Mouse (Mus musculus): ENCODE data around the gene Gif. TPM values are rescaled to one million over a fixed set of nuclear protein-coding genes. Genes with fewer than 3 reads are reported as not detected.

Gif gene
- polyA plus RNA-seq, 1 experiment from 2014 or later, result not detected

DNA sequence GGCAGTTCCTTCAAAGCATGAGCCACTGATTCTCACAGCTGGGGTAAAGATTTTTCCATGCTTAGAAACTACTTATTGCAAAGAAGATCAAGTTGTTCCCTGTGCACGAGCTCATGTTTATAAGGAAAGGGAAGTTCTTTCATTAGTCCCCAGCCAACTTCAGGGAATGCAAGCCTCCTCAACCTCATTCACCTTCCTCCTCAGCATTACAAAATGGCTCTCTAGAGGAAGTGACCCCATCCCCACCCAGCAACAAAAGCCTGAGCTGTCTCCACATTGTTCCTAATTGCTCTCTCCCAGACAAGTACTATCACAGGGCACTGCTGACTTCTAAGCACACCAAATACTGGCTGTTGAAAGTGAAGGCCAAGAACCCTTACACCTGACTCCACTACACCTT, 57.1 kb downstream of the Gif start:
- Histone ChIP-seq H3K27ac (no peak overlapping the region), H3K4me2 (replicated peaks) (no peak overlapping the region), H3K36me3 (no peaks in the 10 kb centered on the region), H3K9me3 (no peaks in the 10 kb centered on the region), H3K4me3 (replicated peaks) (no peak overlapping the region), H3K27me3 (no peaks in the 10 kb centered on the region), H3K9ac (replicated peaks) (no peak overlapping the region), H3K4me1 (replicated peaks) (no peaks in the 10 kb centered on the region)
- no peak for ATAC-seq
- 57% methylated on average over 1 of the region's 1 CpGs for WGBS

DNA sequence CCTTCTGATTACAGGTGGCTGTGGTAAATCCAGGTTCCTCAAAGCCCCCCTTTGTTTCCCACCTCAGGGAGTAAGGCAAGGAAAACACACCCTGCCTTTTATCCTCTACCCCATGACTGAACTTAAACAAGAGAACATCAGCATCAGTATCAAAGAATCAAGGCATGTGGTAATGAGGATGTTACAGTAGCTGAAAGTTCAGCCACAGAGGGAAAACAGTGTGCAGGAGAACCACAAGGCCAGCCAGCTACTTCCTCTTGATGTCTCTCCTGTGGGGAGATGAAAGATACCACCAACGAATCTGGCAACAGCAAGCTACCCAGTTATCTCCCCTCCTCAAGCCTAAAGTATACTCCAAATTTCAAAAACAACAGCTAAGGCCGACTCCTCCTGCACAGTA, 59.9 kb downstream of the Gif start:
- no peak overlapping the region for H3K27ac ChIP-seq
- H3K27me3 ChIP-seq, result no peaks in the 10 kb centered on the region
- H3K4me2 ChIP-seq (replicated peaks), result no peak overlapping the region
- H3K4me3 ChIP-seq (replicated peaks), result no peak overlapping the region
- H3K9me3 ChIP-seq, result no peaks in the 10 kb centered on the region
- no peak overlapping the region for H3K9ac ChIP-seq (replicated peaks)
- ATAC-seq, result no peak
- 67% methylated on average over 2 of the region's 2 CpGs for WGBS
- H3K36me3 ChIP-seq, result no peaks in the 10 kb centered on the region
- H3K4me1 ChIP-seq (replicated peaks), result peaks cover 19% of the 10 kb centered on the region

DNA sequence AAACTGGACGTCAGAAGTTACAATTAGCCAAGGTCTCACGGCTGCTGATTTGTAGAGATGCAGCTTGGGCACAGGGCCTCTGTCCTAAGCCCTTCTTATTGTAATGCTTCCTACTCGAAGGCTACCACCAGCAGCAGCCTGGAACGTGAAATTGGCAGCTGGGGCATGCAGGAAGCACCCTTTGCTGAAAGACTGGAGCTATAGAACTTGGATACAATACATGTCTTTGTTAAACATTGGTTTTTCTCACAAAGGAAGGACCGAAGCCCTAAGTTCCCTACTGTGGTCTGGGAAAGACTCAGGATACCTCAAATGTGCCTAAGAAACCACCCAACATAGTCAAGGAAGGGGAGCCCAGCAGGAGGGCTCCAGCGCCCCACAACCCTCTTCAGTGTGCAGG, 60.5 kb downstream of the Gif start:
- no peak overlapping the region for H3K9ac ChIP-seq (replicated peaks)
- H3K4me2 ChIP-seq (replicated peaks), result no peak overlapping the region
- no peak overlapping the region for H3K4me3 ChIP-seq (replicated peaks)
- no peaks in the 10 kb centered on the region for H3K9me3 ChIP-seq
- no peak for ATAC-seq
- H3K36me3 ChIP-seq, result no peaks in the 10 kb centered on the region
- no peak overlapping the region for H3K27ac ChIP-seq
- peaks cover 25% of the 10 kb centered on the region for H3K4me1 ChIP-seq (replicated peaks)
- no peaks in the 10 kb centered on the region for H3K27me3 ChIP-seq
- WGBS, result 24% methylated on average over 6 of the region's 6 CpGs

DNA sequence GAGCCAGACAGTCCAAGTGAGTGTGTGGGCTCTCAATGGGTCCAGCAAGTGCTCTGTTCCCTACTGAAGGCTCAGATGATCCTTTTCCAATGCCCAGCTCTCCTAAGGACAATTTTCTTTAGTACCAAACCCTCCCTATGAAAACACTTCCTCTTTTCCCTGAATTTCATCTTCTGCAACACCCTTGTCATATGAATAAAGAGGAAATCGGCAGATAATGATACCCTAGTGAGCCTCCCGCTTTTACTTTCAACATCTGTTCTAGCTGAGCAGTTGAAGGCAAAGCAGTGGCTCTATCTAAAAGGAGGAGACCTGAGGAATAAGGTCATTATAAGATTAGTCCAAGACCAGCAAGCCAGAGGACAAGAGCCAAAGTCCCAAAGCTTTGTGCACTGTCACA, 61.1 kb downstream of the Gif start:
- no peak overlapping the region for H3K9ac ChIP-seq (replicated peaks)
- 87% methylated on average over 2 of the region's 2 CpGs for WGBS
- no peaks in the 10 kb centered on the region for H3K9me3 ChIP-seq
- no peaks in the 10 kb centered on the region for H3K27me3 ChIP-seq
- no peak overlapping the region for H3K4me3 ChIP-seq (replicated peaks)
- ATAC-seq, result no peak
- H3K4me1 ChIP-seq (replicated peaks), result peaks cover 31% of the 10 kb centered on the region
- no peaks in the 10 kb centered on the region for H3K36me3 ChIP-seq
- no peak overlapping the region for H3K27ac ChIP-seq
- H3K4me2 ChIP-seq (replicated peaks), result no peak overlapping the region

GRCm38 (mm10) chr19:11810003-11810758, 62.8 kb downstream of the Gif start:
- no peaks in the 10 kb centered on the region for H3K27me3 ChIP-seq
- ATAC-seq, result no peak
- no peak overlapping the region for H3K9ac ChIP-seq (replicated peaks)
- no peak overlapping the region for H3K4me2 ChIP-seq (replicated peaks)
- H3K4me1 ChIP-seq (replicated peaks), result peaks cover 48% of the 10 kb centered on the region
- H3K4me3 ChIP-seq (replicated peaks), result no peak overlapping the region
- H3K36me3 ChIP-seq, result no peaks in the 10 kb centered on the region
- H3K9me3 ChIP-seq, result no peaks in the 10 kb centered on the region
- WGBS, result 84% methylated on average over 5 of the region's 5 CpGs
- H3K27ac ChIP-seq, result no peak overlapping the region

DNA sequence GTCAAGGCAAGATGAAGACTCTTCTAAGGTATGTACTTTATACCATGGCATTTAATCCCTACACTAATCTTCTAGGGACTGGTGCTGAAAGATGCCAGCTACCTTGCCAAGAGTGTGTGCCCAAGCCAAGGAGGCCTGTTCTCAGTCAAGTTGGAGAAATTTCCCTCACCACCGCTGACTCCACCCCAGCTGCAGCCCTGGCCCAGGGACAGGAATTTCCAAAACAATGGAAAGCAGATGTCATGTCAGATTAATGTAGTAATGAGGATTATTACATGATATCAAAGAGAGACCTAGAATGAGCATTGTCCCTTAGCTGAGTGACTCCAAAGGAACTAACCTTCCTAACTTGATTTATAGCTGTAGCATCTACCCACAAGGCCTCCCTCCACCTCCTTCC, 63.5 kb downstream of the Gif start:
- H3K9ac ChIP-seq (replicated peaks), result no peak overlapping the region

GRCm38 (mm10) chr19:11811688-11812365, 64.5 kb downstream of the Gif start:
- peak; percentile 96 for ATAC-seq
- Histone ChIP-seq H3K9ac (replicated peaks) (no peak overlapping the region), H3K27me3 (peaks cover 9% of the 10 kb centered on the region; the same call in 1 of the 2 replicates), H3K36me3 (no peaks in the 10 kb centered on the region), H3K9me3 (no peaks in the 10 kb centered on the region), H3K4me3 (replicated peaks) (0 out of 2 replicates have a peak overlapping the region, but pooled peaks have one; percentile 0), H3K4me1 (replicated peaks) (peaks cover 48% of the 10 kb centered on the region), H3K27ac (peak overlapping the region; percentile 64), H3K4me2 (replicated peaks) (peak overlapping the region; percentile 15)
- 17% methylated on average over 5 of the region's 5 CpGs for WGBS

More for the DNA sequence above, 63.5 kb downstream of the Gif start:
- H3K27ac ChIP-seq, result peak overlapping the region; percentile 64
- H3K9me3 ChIP-seq, result no peaks in the 10 kb centered on the region
- peaks cover 48% of the 10 kb centered on the region for H3K4me1 ChIP-seq (replicated peaks)
- H3K36me3 ChIP-seq, result no peaks in the 10 kb centered on the region
- 38% methylated on average over 1 of the region's 1 CpGs for WGBS
- no peak for ATAC-seq
- no peaks in the 10 kb centered on the region for H3K27me3 ChIP-seq
- no peak overlapping the region for H3K4me3 ChIP-seq (replicated peaks)
- H3K4me2 ChIP-seq (replicated peaks), result no peak overlapping the region

Other genes starting within 250 kb of the Gif start
- 2.5 and 3.1 TPM in 2 replicates for gene Ms4a6b, start 231.0 kb upstream of the Gif start, polyA plus RNA-seq (2015; fragmentation: Nextera tagmentation; extraction: Ambion mirVana)
- not detected in 2 replicates for gene Ms4a4d, start 210.8 kb upstream of the Gif start, polyA plus RNA-seq (2015; fragmentation: Nextera tagmentation; extraction: Ambion mirVana)
- 2.0 and 2.3 TPM in 2 replicates for gene Ms4a6d, start 142.7 kb upstream of the Gif start, polyA plus RNA-seq (2015; fragmentation: Nextera tagmentation; extraction: Ambion mirVana)
- gene Ms4a2, start 123.8 kb upstream of the Gif start, polyA plus RNA-seq (2015; fragmentation: Nextera tagmentation; extraction: Ambion mirVana), result not detected in 2 replicates
- not detected in 2 replicates for gene Ms4a3, start 106.7 kb upstream of the Gif start, polyA plus RNA-seq (2015; fragmentation: Nextera tagmentation; extraction: Ambion mirVana)
- gene Oosp2, start 87.0 kb upstream of the Gif start, polyA plus RNA-seq (2015; fragmentation: Nextera tagmentation; extraction: Ambion mirVana), result not detected in 2 replicates
- not detected in 2 replicates for gene Oosp1, start 56.4 kb upstream of the Gif start, polyA plus RNA-seq (2015; fragmentation: Nextera tagmentation; extraction: Ambion mirVana)
- gene Oosp3, start 50.5 kb upstream of the Gif start, polyA plus RNA-seq (2015; fragmentation: Nextera tagmentation; extraction: Ambion mirVana), result not detected in 2 replicates
- gene Mrpl16, start 22.8 kb downstream of the Gif start, polyA plus RNA-seq (2015; fragmentation: Nextera tagmentation; extraction: Ambion mirVana), result 42.8 and 47.4 TPM in 2 replicates
- 20.7 and 24.1 TPM in 2 replicates for gene Stx3, start 71.8 kb downstream of the Gif start, polyA plus RNA-seq (2015; fragmentation: Nextera tagmentation; extraction: Ambion mirVana)
- not detected in 2 replicates for gene Olfr1417, start 91.7 kb downstream of the Gif start, polyA plus RNA-seq (2015; fragmentation: Nextera tagmentation; extraction: Ambion mirVana)
- gene Olfr1418, start 113.5 kb downstream of the Gif start, polyA plus RNA-seq (2015; fragmentation: Nextera tagmentation; extraction: Ambion mirVana), result not detected in 2 replicates
- not detected in 2 replicates for gene Olfr1419, start 127.6 kb downstream of the Gif start, polyA plus RNA-seq (2015; fragmentation: Nextera tagmentation; extraction: Ambion mirVana)
- gene Olfr1420, start 139.0 kb downstream of the Gif start, polyA plus RNA-seq (2015; fragmentation: Nextera tagmentation; extraction: Ambion mirVana), result 0.16 TPM in 1 of 2 replicates, not detected in the other
- 19.6 and 21.4 TPM in 2 replicates for gene Patl1, start 164.8 kb downstream of the Gif start, polyA plus RNA-seq (2015; fragmentation: Nextera tagmentation; extraction: Ambion mirVana)
- 3.9 and 4.1 TPM in 2 replicates for gene Osbp, start 218.4 kb downstream of the Gif start, polyA plus RNA-seq (2015; fragmentation: Nextera tagmentation; extraction: Ambion mirVana)

All from midbrain, embryonic 13.5 days (tissue).